Mouse (Mus musculus): ENCODE data around the gene Olfr890. TPM values are rescaled to one million over a fixed set of nuclear protein-coding genes. Genes with fewer than 3 reads are reported as not detected.
"Not testable (repeated sequence)": the region's sequence is repeated elsewhere in the genome, so short reads cannot be mapped to it uniquely, and the experiment has no call there.

Olfr890 gene
- not detected in 2 replicates for polyA plus RNA-seq (2014; fragmentation: Nextera tagmentation; extraction: Ambion mirVana)

DNA sequence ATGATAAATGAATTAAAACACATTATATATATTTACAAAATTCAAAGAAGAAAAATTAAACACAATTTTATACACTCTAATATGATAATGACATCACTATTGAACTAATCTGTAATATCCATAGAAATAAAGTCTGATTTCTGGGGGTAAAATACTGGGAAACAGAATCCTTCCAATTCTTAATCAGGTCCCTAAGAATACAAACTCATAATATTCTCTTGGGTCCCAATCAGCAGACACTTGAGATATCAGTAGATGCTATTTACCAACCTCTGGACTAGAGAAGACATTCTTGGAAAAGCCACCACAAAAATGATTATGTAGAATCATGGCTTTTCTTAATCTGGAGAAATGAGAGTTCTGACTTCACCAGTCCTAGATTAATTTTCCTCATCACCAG lies at the start of gene Olfr890:
TSS of gene Olfr890 (plus strand) at position 301 of the 400 bp plus-strand sequence.
- DNase-seq (ENCODE audit: low spot score) (no peak), ATAC-seq (no peak)
- Histone ChIP-seq H3K4me2 (ENCODE audit: low read length) (no peak within 1 kb of the TSS), H3K9me3 (replicated peaks; ENCODE audit: control insufficient read depth, low read length) (no peaks in the 10 kb centered on the region), H3K4me1 (ENCODE audit: control insufficient read depth, insufficient read depth, low read length) (no peaks in the 10 kb centered on the region), H3K27ac (ENCODE audit: low read depth, low read length) (no peak within 1 kb of the TSS), H3K36me3 (ENCODE audit: control insufficient read depth, insufficient read depth, low read length) (no peaks in the 10 kb centered on the region), H3K4me3 (ENCODE audit: low read depth, low read length) (no peak within 1 kb of the TSS), H3K9ac (ENCODE audit: low read length) (no peak within 1 kb of the TSS), H3K27me3 (replicated peaks; ENCODE audit: control insufficient read depth, insufficient read depth, low read length) (no peaks in the 10 kb centered on the region)

DNA sequence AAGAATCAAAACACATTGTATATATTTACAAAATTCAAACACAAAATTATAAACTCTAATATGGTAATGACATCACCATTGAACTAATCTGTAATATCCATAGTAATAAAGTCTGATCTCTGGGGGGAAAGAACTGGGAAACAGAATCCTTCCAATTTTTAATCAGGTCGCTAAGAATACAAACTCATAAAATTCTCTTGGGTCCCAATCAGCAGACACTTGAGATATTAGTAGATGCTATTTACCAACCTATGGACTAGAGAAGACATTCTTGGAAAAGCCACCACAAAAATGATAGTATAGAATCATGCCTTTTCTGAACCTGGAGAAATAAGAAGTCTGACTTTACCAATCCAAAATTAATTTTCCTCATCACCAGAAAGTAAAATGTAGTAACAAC lies 34.5 kb upstream of the Olfr890 start, which contains the start of gene Olfr888:
TSS of gene Olfr888 (plus strand) at position 301 of the 400 bp plus-strand sequence.
- H3K4me2 ChIP-seq (ENCODE audit: low read length), result no peak within 1 kb of the TSS
- H3K9me3 ChIP-seq (replicated peaks; ENCODE audit: control insufficient read depth, low read length), result no peaks in the 10 kb centered on the region
- no peak within 1 kb of the TSS for H3K4me3 ChIP-seq (ENCODE audit: low read depth, low read length)
- no peak for ATAC-seq
- no peaks in the 10 kb centered on the region for H3K27me3 ChIP-seq (replicated peaks; ENCODE audit: control insufficient read depth, insufficient read depth, low read length)
- H3K4me1 ChIP-seq (ENCODE audit: control insufficient read depth, insufficient read depth, low read length), result no peaks in the 10 kb centered on the region
- DNase-seq (ENCODE audit: low spot score), result no peak
- no peak within 1 kb of the TSS for H3K9ac ChIP-seq (ENCODE audit: low read length)
- 78% methylated on average over 1 of the region's 1 CpGs for WGBS
- H3K27ac ChIP-seq (ENCODE audit: low read depth, low read length), result no peak within 1 kb of the TSS
- H3K36me3 ChIP-seq (ENCODE audit: control insufficient read depth, insufficient read depth, low read length), result no peaks in the 10 kb centered on the region

GRCm38 (mm10) chr9:38114898-38115297 lies 27.4 kb upstream of the Olfr890 start, which contains the start of gene Olfr889:
Gene Olfr889 (plus strand): TSS chr9:38115198.
- H3K27me3 ChIP-seq (replicated peaks; ENCODE audit: control insufficient read depth, insufficient read depth, low read length), result no peaks in the 10 kb centered on the region
- DNase-seq (ENCODE audit: low spot score) (no peak), ATAC-seq (no peak)

DNA sequence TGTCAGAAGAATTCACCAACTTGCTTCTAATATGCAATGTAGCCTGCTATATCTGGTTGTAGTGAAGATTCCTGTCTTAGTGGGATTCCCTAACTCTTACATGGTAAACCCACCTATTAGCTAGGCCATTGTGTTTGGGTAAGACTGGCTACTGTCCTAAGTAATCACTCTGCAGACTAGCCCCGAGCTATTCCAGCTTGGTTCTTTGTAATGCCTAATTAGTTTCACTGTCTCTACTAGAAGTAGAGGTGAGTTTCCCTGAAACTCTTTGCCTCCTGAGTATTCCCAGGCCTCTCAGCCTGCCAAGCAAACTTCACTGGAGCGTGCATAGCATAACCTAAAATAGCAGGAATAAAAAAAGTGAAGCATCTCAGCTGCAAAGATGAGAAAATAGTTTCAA lies 26.0 kb downstream of the Olfr890 start:
- not testable (repeated sequence) for H3K27ac ChIP-seq (ENCODE audit: low read depth, low read length)
- WGBS, result 44% methylated on average over 2 of the region's 2 CpGs

More at GRCm38 (mm10) chr9:38114898-38115297, 27.4 kb upstream of the Olfr890 start, which contains the start of gene Olfr889:
- Histone ChIP-seq H3K9ac (ENCODE audit: low read length) (no peak within 1 kb of the TSS), H3K4me3 (ENCODE audit: low read depth, low read length) (no peak within 1 kb of the TSS), H3K4me2 (ENCODE audit: low read length) (no peak within 1 kb of the TSS), H3K36me3 (ENCODE audit: control insufficient read depth, insufficient read depth, low read length) (no peaks in the 10 kb centered on the region), H3K4me1 (ENCODE audit: control insufficient read depth, insufficient read depth, low read length) (no peaks in the 10 kb centered on the region), H3K27ac (ENCODE audit: low read depth, low read length) (no peak within 1 kb of the TSS), H3K9me3 (replicated peaks; ENCODE audit: control insufficient read depth, low read length) (no peaks in the 10 kb centered on the region)

DNA sequence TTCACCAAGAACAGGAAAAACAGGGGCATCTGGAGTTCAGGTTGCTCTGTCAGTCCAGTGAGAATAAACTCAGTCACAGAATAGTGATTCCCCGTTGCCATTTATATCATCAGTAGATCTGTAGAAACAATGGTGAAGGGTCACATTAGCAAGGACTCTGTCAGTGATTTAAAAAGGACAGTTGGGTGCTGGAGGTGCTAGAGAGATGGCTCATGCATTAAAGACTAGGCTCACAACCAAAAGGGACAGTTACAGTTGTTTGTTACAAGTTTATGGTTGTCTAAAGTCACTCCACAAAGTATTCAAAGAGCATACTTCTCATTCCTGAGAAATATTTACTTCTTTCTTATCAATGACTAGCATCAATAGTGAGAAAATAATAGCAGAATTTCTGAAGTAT lies 38.4 kb downstream of the Olfr890 start, which contains the start of gene Olfr891:
TSS of gene Olfr891 (minus strand) at position 101 of the 400 bp plus-strand sequence.
- H3K4me3 ChIP-seq (ENCODE audit: low read depth, low read length), result no peak within 1 kb of the TSS
- ATAC-seq, result no peak
- no peaks in the 10 kb centered on the region for H3K4me1 ChIP-seq (ENCODE audit: control insufficient read depth, insufficient read depth, low read length)
- no peaks in the 10 kb centered on the region for H3K36me3 ChIP-seq (ENCODE audit: control insufficient read depth, insufficient read depth, low read length)
- no peak within 1 kb of the TSS for H3K9ac ChIP-seq (ENCODE audit: low read length)
- DNase-seq (ENCODE audit: low spot score), result no peak
- H3K27ac ChIP-seq (ENCODE audit: low read depth, low read length), result no peak within 1 kb of the TSS
- H3K4me2 ChIP-seq (ENCODE audit: low read length), result no peak within 1 kb of the TSS
- no peaks in the 10 kb centered on the region for H3K9me3 ChIP-seq (replicated peaks; ENCODE audit: control insufficient read depth, low read length)
- 93% methylated on average over 1 of the region's 1 CpGs for WGBS
- no peaks in the 10 kb centered on the region for H3K27me3 ChIP-seq (replicated peaks; ENCODE audit: control insufficient read depth, insufficient read depth, low read length)

More for the DNA sequence above, 26.0 kb downstream of the Olfr890 start:
- H3K4me1 ChIP-seq (ENCODE audit: control insufficient read depth, insufficient read depth, low read length); H3K4me2 ChIP-seq (ENCODE audit: low read length); H3K9ac ChIP-seq (ENCODE audit: low read length); H3K36me3 ChIP-seq (ENCODE audit: control insufficient read depth, insufficient read depth, low read length); H3K4me3 ChIP-seq (ENCODE audit: low read depth, low read length); H3K27me3 ChIP-seq (replicated peaks; ENCODE audit: control insufficient read depth, insufficient read depth, low read length); ATAC-seq; DNase-seq (ENCODE audit: low spot score); H3K9me3 ChIP-seq (replicated peaks; ENCODE audit: control insufficient read depth, low read length): not testable (repeated sequence)

Other genes with a start within 250 kb of the Olfr890 start
- not detected in 2 replicates for gene Olfr145, start 245.8 kb upstream of the Olfr890 start, polyA plus RNA-seq (2014; fragmentation: Nextera tagmentation; extraction: Ambion mirVana)
- gene Olfr878, start 224.7 kb upstream of the Olfr890 start, polyA plus RNA-seq (2014; fragmentation: Nextera tagmentation; extraction: Ambion mirVana), result not detected in 2 replicates
- not detected in 2 replicates for gene Olfr881, start 150.7 kb upstream of the Olfr890 start, polyA plus RNA-seq (2014; fragmentation: Nextera tagmentation; extraction: Ambion mirVana)
- gene Olfr883, start 116.7 kb upstream of the Olfr890 start, polyA plus RNA-seq (2014; fragmentation: Nextera tagmentation; extraction: Ambion mirVana), result not detected in 2 replicates
- not detected in 2 replicates for gene Olfr884, start 96.0 kb upstream of the Olfr890 start, polyA plus RNA-seq (2014; fragmentation: Nextera tagmentation; extraction: Ambion mirVana)
- gene Olfr885, start 81.2 kb upstream of the Olfr890 start, polyA plus RNA-seq (2014; fragmentation: Nextera tagmentation; extraction: Ambion mirVana), result not detected in 2 replicates
- not detected in 2 replicates for gene Olfr887, start 58.4 kb upstream of the Olfr890 start, polyA plus RNA-seq (2014; fragmentation: Nextera tagmentation; extraction: Ambion mirVana)
- not detected in 2 replicates for gene Olfr888, start 34.4 kb upstream of the Olfr890 start, polyA plus RNA-seq (2014; fragmentation: Nextera tagmentation; extraction: Ambion mirVana)
- gene Olfr889, start 27.3 kb upstream of the Olfr890 start, polyA plus RNA-seq (2014; fragmentation: Nextera tagmentation; extraction: Ambion mirVana), result 0.04 and 0.06 TPM in 2 replicates
- not detected in 2 replicates for gene Olfr891, start 38.3 kb downstream of the Olfr890 start, polyA plus RNA-seq (2014; fragmentation: Nextera tagmentation; extraction: Ambion mirVana)
- not detected in 2 replicates for gene Olfr893, start 65.8 kb downstream of the Olfr890 start, polyA plus RNA-seq (2014; fragmentation: Nextera tagmentation; extraction: Ambion mirVana)
- gene Olfr894, start 75.5 kb downstream of the Olfr890 start, polyA plus RNA-seq (2014; fragmentation: Nextera tagmentation; extraction: Ambion mirVana), result not detected in 2 replicates
- not detected in 2 replicates for gene Olfr143, start 110.3 kb downstream of the Olfr890 start, polyA plus RNA-seq (2014; fragmentation: Nextera tagmentation; extraction: Ambion mirVana)
- not detected in 2 replicates for gene Olfr895, start 125.3 kb downstream of the Olfr890 start, polyA plus RNA-seq (2014; fragmentation: Nextera tagmentation; extraction: Ambion mirVana)
- not detected in 2 replicates for gene Olfr896-ps1, start 148.6 kb downstream of the Olfr890 start, polyA plus RNA-seq (2014; fragmentation: Nextera tagmentation; extraction: Ambion mirVana)
- not detected in 2 replicates for gene Olfr25, start 186.5 kb downstream of the Olfr890 start, polyA plus RNA-seq (2014; fragmentation: Nextera tagmentation; extraction: Ambion mirVana)
- gene Olfr898, start 205.9 kb downstream of the Olfr890 start, polyA plus RNA-seq (2014; fragmentation: Nextera tagmentation; extraction: Ambion mirVana), result not detected in 2 replicates
- gene Olfr250, start 224.4 kb downstream of the Olfr890 start, polyA plus RNA-seq (2014; fragmentation: Nextera tagmentation; extraction: Ambion mirVana), result not detected in 2 replicates
- gene Olfr251, start 234.6 kb downstream of the Olfr890 start, polyA plus RNA-seq (2014; fragmentation: Nextera tagmentation; extraction: Ambion mirVana), result not detected in 2 replicates

All from forebrain, embryonic 14.5 days (tissue).